In genomic region chr12:116202176-116202981, GRCm38 (mm10) we compare ENCODE assay signal across 9 mouse cellular contexts.
DNase-seq lines count a peak whose midpoint lies in the region; ATAC-seq and TF ChIP-seq lines count a peak whose summit lies in the region.
"Had no signal": no experiment of that assay in that cellular context is flagged by ENCODE, and none has a peak within 500 bp of the region (broad histone marks: within the 10 kb centered on the region; RNA-seq: fewer than 3 reads in every experiment).

No protein-coding gene starts in this region.

- 33% methylated on average over 9 of the region's 9 CpGs for WGBS in embryonic facial prominence, embryonic 10.5 days
- 32% methylated on average over 9 of the region's 9 CpGs for WGBS in heart, postnatal 0 days
- 30% methylated on average over 9 of the region's 9 CpGs for WGBS in lung, adult 2 months

- peaks cover 6% of the 10 kb centered on the region for H3K4me1 ChIP-seq in embryonic facial prominence, embryonic 10.5 days
- H3K4me1 ChIP-seq in heart, postnatal 0 days (ENCODE audit: control insufficient read depth, insufficient read depth), result no peaks in the 10 kb centered on the region
- H3K4me1 ChIP-seq in lung, adult 2 months (ENCODE audit: control insufficient read depth, insufficient read depth, low read length), result no peaks in the 10 kb centered on the region
- H3K4me1 ChIP-seq: liver, embryonic 15.5 days had no signal

- DNase-seq in ES-CJ7 (ENCODE audit: low read depth, low spot score), result peak; percentile 36
- DNase-seq in adrenal gland, postnatal 14 days, result peak; percentile 76
- peak; percentile 70 for DNase-seq in embryonic facial prominence, embryonic 10.5 days (ENCODE audit: low spot score)
- peak; percentile 32 for DNase-seq in heart, postnatal 0 days (ENCODE audit: low spot score)
- peak; percentile 45 to 78 for DNase-seq in kidney, postnatal 36 days
- peak; percentile 52 for DNase-seq in lung, adult 2 months
- peak; percentile 79 for DNase-seq in thymus, postnatal 14 days

- no peaks in the 10 kb centered on the region for H3K9me3 ChIP-seq in embryonic facial prominence, embryonic 10.5 days
- H3K9me3 ChIP-seq in heart, postnatal 0 days (replicated peaks; ENCODE audit: control insufficient read depth, low read length), result no peaks in the 10 kb centered on the region
- H3K9me3 ChIP-seq: liver, embryonic 15.5 days had no signal

- no peaks in the 10 kb centered on the region for H3K27me3 ChIP-seq in embryonic facial prominence, embryonic 10.5 days (replicated peaks; ENCODE audit: low read depth, poor library complexity, severe bottlenecking)
- no peaks in the 10 kb centered on the region for H3K27me3 ChIP-seq in heart, postnatal 0 days (ENCODE audit: control insufficient read depth, insufficient read depth, low read length)
- H3K27me3 ChIP-seq: liver, embryonic 15.5 days had no signal

- H3K4me3 ChIP-seq in embryonic facial prominence, embryonic 10.5 days, result no peak overlapping the region
- H3K4me3 ChIP-seq in heart, postnatal 0 days (ENCODE audit: low read depth, low read length), result no peak overlapping the region
- H3K4me3 ChIP-seq in lung, adult 2 months (replicated peaks; ENCODE audit: extremely low read depth, low read depth, low read length), result no peak overlapping the region
- H3K4me3 ChIP-seq: liver, embryonic 15.5 days had no signal

- no peak overlapping the region for H3K4me2 ChIP-seq in heart, postnatal 0 days (ENCODE audit: low read depth, low read length)
- H3K4me2 ChIP-seq: liver, embryonic 15.5 days had no signal

- peak; percentile 27; the same call in 1 of the 2 replicates for ATAC-seq in heart, postnatal 0 days (ENCODE audit: insufficient read depth, low read depth)
- ATAC-seq in neutrophil, adult 5-6 weeks (ENCODE audit: extremely low read depth, insufficient number of reproducible peaks, low FRiP score, poor library complexity, severe bottlenecking), result peak; percentile 84

- H3K9ac ChIP-seq in heart, postnatal 0 days (replicated peaks; ENCODE audit: low read depth, low read length), result no peak overlapping the region
- H3K9ac ChIP-seq: liver, embryonic 15.5 days had no signal

- H3K27ac ChIP-seq in embryonic facial prominence, embryonic 10.5 days (replicated peaks), result no peak overlapping the region
- no peak overlapping the region for H3K27ac ChIP-seq in heart, postnatal 0 days (ENCODE audit: low read depth)
- H3K27ac ChIP-seq: liver, embryonic 15.5 days had no signal

- H3K36me3 ChIP-seq in embryonic facial prominence, embryonic 10.5 days (replicated peaks), result 0 out of 2 replicates have a peak, but pooled peaks cover 4% of the 10 kb centered on the region
- H3K36me3 ChIP-seq in heart, postnatal 0 days (replicated peaks; ENCODE audit: control insufficient read depth, insufficient read depth, low read length), result no peaks in the 10 kb centered on the region
- H3K36me3 ChIP-seq: liver, embryonic 15.5 days had no signal

- TF ChIP-seq CTCF in heart, postnatal 0 days (IDR thresholded peaks at IDR 0.05; ENCODE audit: low read depth), result peak; percentile 87
- peak; percentile 98 for TF ChIP-seq CTCF in lung, adult 2 months (IDR thresholded peaks at IDR 0.05; ENCODE audit: insufficient read depth, low read length)

- no peak for TF ChIP-seq EP300 in heart, postnatal 0 days (IDR thresholded peaks at IDR 0.05; ENCODE audit: low read depth)

- TF ChIP-seq POLR2A in lung, adult 2 months (IDR thresholded peaks at IDR 0.05; ENCODE audit: borderline replicate concordance, extremely low read depth, low read depth, low read length), result no peak
